In genomic region chr3:100393956-100394355, GRCm38 (mm10) we compare ENCODE assay signal across 19 mouse cellular contexts.
"Had no signal": no experiment of that assay in that cellular context is flagged by ENCODE, and none has a peak within 500 bp of the region (broad histone marks: within the 10 kb centered on the region; RNA-seq: fewer than 3 reads in every experiment).

No protein-coding gene starts in this region.

- H3K9me3 ChIP-seq: lung, embryonic 15.5 days; megakaryocyte, embryonic 14.5 days; midbrain, embryonic 13.5 days; midbrain, embryonic 15.5 days; neural tube, embryonic 12.5 days had no signal

- H3K4me1 ChIP-seq: megakaryocyte, embryonic 14.5 days; midbrain, embryonic 13.5 days; midbrain, embryonic 15.5 days; neural tube, embryonic 12.5 days had no signal

- ATAC-seq: lung, postnatal 0 days; midbrain, embryonic 13.5 days; midbrain, embryonic 15.5 days had no signal

- H3K36me3 ChIP-seq: lung, embryonic 15.5 days; midbrain, embryonic 13.5 days; midbrain, embryonic 15.5 days; neural tube, embryonic 12.5 days had no signal

- H3K27me3 ChIP-seq: lung, embryonic 15.5 days; midbrain, embryonic 13.5 days; midbrain, embryonic 15.5 days; neural tube, embryonic 12.5 days had no signal

- H3K27ac ChIP-seq: lung, embryonic 15.5 days; macrophage; midbrain, embryonic 13.5 days; midbrain, embryonic 15.5 days; neural tube, embryonic 12.5 days had no signal

- H3K9ac ChIP-seq: lung, embryonic 15.5 days; midbrain, embryonic 13.5 days; midbrain, embryonic 15.5 days; neural tube, embryonic 12.5 days had no signal

- DNase-seq: lung, adult 2 months; lung, postnatal 14 days; lung, postnatal 36 days; retina, postnatal 1 day; right cerebral cortex, adult 18-20 months; right cerebral cortex, postnatal 25 days; right cerebral cortex, postnatal 4 days; spleen, adult 18-20 months; thymus, adult 18-20 months; thymus, postnatal 14 days; thymus, postnatal 36 days had no signal

- H3K4me2 ChIP-seq: lung, embryonic 15.5 days; midbrain, embryonic 11.5 days; midbrain, embryonic 13.5 days; midbrain, embryonic 15.5 days; neural tube, embryonic 12.5 days had no signal

- H3K4me3 ChIP-seq: lung, embryonic 15.5 days; megakaryocyte, embryonic 14.5 days; midbrain, embryonic 13.5 days; midbrain, embryonic 15.5 days; neural tube, embryonic 12.5 days had no signal
